Comparison of ENCODE assay signal across 10 mouse cellular contexts in genomic region chr5:24427285-24427633, GRCm38 (mm10). TPM values are rescaled to one million over a fixed set of nuclear protein-coding genes. Genes with fewer than 3 reads are reported as not detected.
DNase-seq lines count a peak whose midpoint lies in the region; ATAC-seq lines count a peak whose summit lies in the region.
"Had no signal": no experiment of that assay in that cellular context is flagged by ENCODE, and none has a peak within 500 bp of the region (broad histone marks: within the 10 kb centered on the region; RNA-seq: fewer than 3 reads in every experiment).

No protein-coding gene starts in this region.

- intact Hi-C loops in gastrocnemius, postnatal 36 days (cut with DNase I): loop anchor here (2.0 kb wide), 1 partner anchor 16 kb away; no protein-coding TSS in a partner anchor

- H3K27ac ChIP-seq in heart, embryonic 15.5 days: 0 out of 2 replicates have a peak overlapping the region, but pooled peaks have one; percentile 36
- H3K27ac ChIP-seq in neural tube, embryonic 11.5 days (ENCODE audit: low read depth, low read length): no peak overlapping the region
- peak overlapping the region; percentile 23; the same call in 1 of the 2 replicates for H3K27ac ChIP-seq in limb, embryonic 15.5 days

- H3K4me3 ChIP-seq in heart, embryonic 15.5 days: peak overlapping the region; percentile 82; the same call in 1 of the 2 replicates
- H3K4me3 ChIP-seq in neural tube, embryonic 11.5 days (ENCODE audit: low read depth, low read length): no peak overlapping the region
- H3K4me3 ChIP-seq in limb, embryonic 15.5 days: peak overlapping the region; percentile 65; the same call in 1 of the 2 replicates

- no peak for DNase-seq in heart, adult 8-10 months (ENCODE audit: low spot score)
- DNase-seq in neural tube, embryonic 11.5 days (ENCODE audit: low spot score): no peak
- DNase-seq in neural tube, embryonic 10.5 days (ENCODE audit: extremely low spot score, low spot score): no peak
- no peak for DNase-seq in natural killer cell, adult 2 months (ENCODE audit: low spot score in 2 of 2)
- DNase-seq in gastrocnemius, postnatal 36 days: no peak
- DNase-seq: cerebellum, adult 8-10 months had no signal

- WGBS in heart, embryonic 15.5 days: 37% methylated on average over 12 of the region's 12 CpGs
- WGBS in neural tube, embryonic 11.5 days: 16% methylated on average over 12 of the region's 12 CpGs
- 21% methylated on average over 12 of the region's 12 CpGs for WGBS in limb, embryonic 15.5 days

- peaks cover 51% of the 10 kb centered on the region for H3K4me1 ChIP-seq in heart, embryonic 15.5 days (replicated peaks)
- H3K4me1 ChIP-seq in neural tube, embryonic 11.5 days (ENCODE audit: control insufficient read depth, insufficient read depth, low read length): peaks cover 34% of the 10 kb centered on the region
- peaks cover 55% of the 10 kb centered on the region for H3K4me1 ChIP-seq in limb, embryonic 15.5 days

- 0 out of 2 replicates have a peak overlapping the region, but pooled peaks have one; percentile 8 for H3K9ac ChIP-seq in heart, embryonic 15.5 days
- H3K9ac ChIP-seq in neural tube, embryonic 11.5 days (ENCODE audit: low read length): no peak overlapping the region; the same call in 1 of the 2 replicates
- H3K9ac ChIP-seq in limb, embryonic 15.5 days: no peak overlapping the region

- ATAC-seq in heart, embryonic 15.5 days (replicated peaks; ENCODE audit: insufficient number of reproducible peaks, insufficient read depth, low FRiP score, low read depth): no peak
- ATAC-seq in neural tube, embryonic 11.5 days (ENCODE audit: insufficient read depth, low FRiP score, low TSS enrichment): no peak
- no peak for ATAC-seq in limb, embryonic 15.5 days (ENCODE audit: insufficient number of reproducible peaks, low FRiP score, low TSS enrichment, low read depth)
- ATAC-seq in activated CD4-positive, CD25-positive, alpha-beta regulatory T cell, adult 4 months: no peak

- H3K36me3 ChIP-seq in heart, embryonic 15.5 days: peaks cover 29% of the 10 kb centered on the region
- H3K36me3 ChIP-seq in neural tube, embryonic 11.5 days (ENCODE audit: control insufficient read depth, insufficient read depth, low read length): peaks cover 6% of the 10 kb centered on the region
- peaks cover 35% of the 10 kb centered on the region for H3K36me3 ChIP-seq in limb, embryonic 15.5 days

- no peaks in the 10 kb centered on the region for H3K9me3 ChIP-seq in heart, embryonic 15.5 days (replicated peaks)
- H3K9me3 ChIP-seq in neural tube, embryonic 11.5 days (ENCODE audit: control insufficient read depth, low read length): no peaks in the 10 kb centered on the region
- H3K9me3 ChIP-seq in limb, embryonic 15.5 days: no peaks in the 10 kb centered on the region

- H3K27me3 ChIP-seq in heart, embryonic 15.5 days: no peaks in the 10 kb centered on the region
- no peaks in the 10 kb centered on the region for H3K27me3 ChIP-seq in neural tube, embryonic 11.5 days (ENCODE audit: control insufficient read depth, insufficient read depth, low read length)
- no peaks in the 10 kb centered on the region for H3K27me3 ChIP-seq in limb, embryonic 15.5 days
- H3K27me3 ChIP-seq: CH12.LX had no signal

- peak overlapping the region; percentile 87 for H3K4me2 ChIP-seq in heart, embryonic 15.5 days
- H3K4me2 ChIP-seq in neural tube, embryonic 11.5 days (ENCODE audit: low read depth): peak overlapping the region; percentile 78; the same call in 1 of the 2 replicates
- peak overlapping the region; percentile 83 for H3K4me2 ChIP-seq in limb, embryonic 15.5 days

RNA-seq across cellular contexts. Expression of gene Slc4a2, which starts 3.6 kb away (rescaled TPM):
- polyA plus RNA-seq in heart, embryonic 15.5 days (2015; fragmentation: Nextera tagmentation; extraction: Ambion mirVana): 25.6 and 30.6 TPM in 2 replicates
- 10 to 100 TPM; 21.9 to 32.5 (median 24.7) TPM for total RNA-seq in heart, adult 8-10 months (2022)
- 18.0 and 18.1 TPM in 2 replicates for polyA plus RNA-seq in neural tube, embryonic 11.5 days (2014; fragmentation: Nextera tagmentation; extraction: Ambion mirVana)
- 36.7 and 40.0 TPM in 2 replicates for polyA plus RNA-seq in limb, embryonic 15.5 days (2015; fragmentation: Nextera tagmentation; extraction: Ambion mirVana)
- total RNA-seq in gastrocnemius, postnatal 36 days (2021): 10 to 100 TPM; 14.7 to 15.5 TPM
- polyA plus RNA-seq in activated CD4-positive, CD25-positive, alpha-beta regulatory T cell, adult 4 months (2017; shearing (Covaris generic)): 10 to 100 TPM; 12.2 to 13.3 TPM

RNA-seq across cellular contexts. Expression of gene Cdk5, which starts 3.9 kb away (rescaled TPM):
- polyA plus RNA-seq in heart, embryonic 15.5 days (2015; fragmentation: Nextera tagmentation; extraction: Ambion mirVana): 27.5 and 32.5 TPM in 2 replicates
- 10 to 100 TPM; 17.3 to 23.7 (median 19.1) TPM for total RNA-seq in heart, adult 8-10 months (2022)
- 59.1 and 64.9 TPM in 2 replicates for polyA plus RNA-seq in neural tube, embryonic 11.5 days (2014; fragmentation: Nextera tagmentation; extraction: Ambion mirVana)
- 48.6 and 54.9 TPM in 2 replicates for polyA plus RNA-seq in limb, embryonic 15.5 days (2015; fragmentation: Nextera tagmentation; extraction: Ambion mirVana)
- 10 to 100 TPM; 11.3 to 12.0 TPM for total RNA-seq in gastrocnemius, postnatal 36 days (2021)
- 10 to 100 TPM; 54.8 to 58.3 TPM for polyA plus RNA-seq in activated CD4-positive, CD25-positive, alpha-beta regulatory T cell, adult 4 months (2017; shearing (Covaris generic))

RNA-seq across cellular contexts. Expression of gene Asic3, which starts 14.1 kb away (rescaled TPM):
- not detected in 2 replicates for polyA plus RNA-seq in heart, embryonic 15.5 days (2015; fragmentation: Nextera tagmentation; extraction: Ambion mirVana)
- under 1 TPM in 1 of 4 experiments, not detected in 3; 0.16 TPM for total RNA-seq in heart, adult 8-10 months (2022)
- polyA plus RNA-seq in neural tube, embryonic 11.5 days (2014; fragmentation: Nextera tagmentation; extraction: Ambion mirVana): 0.12 and 0.54 TPM in 2 replicates
- polyA plus RNA-seq in limb, embryonic 15.5 days (2015; fragmentation: Nextera tagmentation; extraction: Ambion mirVana): 0.24 and 0.73 TPM in 2 replicates
- under 1 TPM in 1 of 2 experiments, not detected in 1; 0.25 TPM for total RNA-seq in gastrocnemius, postnatal 36 days (2021)
- polyA plus RNA-seq in activated CD4-positive, CD25-positive, alpha-beta regulatory T cell, adult 4 months (2017; shearing (Covaris generic)): under 1 TPM in 1 of 2 experiments, not detected in 1; 0.85 TPM

RNA-seq across cellular contexts. Expression of gene Fastk, which starts 17.8 kb away (rescaled TPM):
- 173 and 188 TPM in 2 replicates for polyA plus RNA-seq in heart, embryonic 15.5 days (2015; fragmentation: Nextera tagmentation; extraction: Ambion mirVana)
- 100 to 1,000 TPM; 297 to 351 (median 327) TPM for total RNA-seq in heart, adult 8-10 months (2022)
- 89.7 and 93.7 TPM in 2 replicates for polyA plus RNA-seq in neural tube, embryonic 11.5 days (2014; fragmentation: Nextera tagmentation; extraction: Ambion mirVana)
- 108 and 130 TPM in 2 replicates for polyA plus RNA-seq in limb, embryonic 15.5 days (2015; fragmentation: Nextera tagmentation; extraction: Ambion mirVana)
- total RNA-seq in gastrocnemius, postnatal 36 days (2021): 100 to 1,000 TPM; 179 to 183 TPM
- 10 to 100 TPM; 34.9 to 49.5 TPM for polyA plus RNA-seq in activated CD4-positive, CD25-positive, alpha-beta regulatory T cell, adult 4 months (2017; shearing (Covaris generic))

RNA-seq across cellular contexts. Expression of gene Tmub1, which starts 20.4 kb away (rescaled TPM):
- 17.0 and 20.0 TPM in 2 replicates for polyA plus RNA-seq in heart, embryonic 15.5 days (2015; fragmentation: Nextera tagmentation; extraction: Ambion mirVana)
- total RNA-seq in heart, adult 8-10 months (2022): 10 to 100 TPM in 3 of 4 experiments, 1 to 10 TPM in 1; 9.8 to 12.3 (median 11.8) TPM
- polyA plus RNA-seq in neural tube, embryonic 11.5 days (2014; fragmentation: Nextera tagmentation; extraction: Ambion mirVana): 31.5 and 33.1 TPM in 2 replicates
- polyA plus RNA-seq in limb, embryonic 15.5 days (2015; fragmentation: Nextera tagmentation; extraction: Ambion mirVana): 21.3 and 23.9 TPM in 2 replicates
- total RNA-seq in gastrocnemius, postnatal 36 days (2021): 10 to 100 TPM; 14.9 to 15.8 TPM
- 10 to 100 TPM; 51.1 to 65.5 TPM for polyA plus RNA-seq in activated CD4-positive, CD25-positive, alpha-beta regulatory T cell, adult 4 months (2017; shearing (Covaris generic))
